Mouse (Mus musculus) heart, embryonic 16.5 days (tissue): ENCODE measurements around the gene Erich4. TPM values are rescaled to one million over a fixed set of nuclear protein-coding genes. Genes with fewer than 3 reads are reported as not detected.

Source experiments
- ATAC-seq: fragments of 200-750 bp; cut with Nextera tagmentation; replicated peaks from 2 replicates; pipeline ENCODE4 v1.8.0; 2017; ENCODE audit warnings: moderate number of reproducible peaks; ENCODE audit not compliant: insufficient read depth, low FRiP score; ENCODE audit errors: extremely low read depth
- H3K27ac ChIP-seq: fragments of 300-500 bp; sonication (generic); 2 replicates; pipeline ENCODE4 v1.5.1; 2014; ENCODE audit warnings: mild to moderate bottlenecking, low read length, control low read depth, moderate library complexity
- H3K27me3 ChIP-seq: fragments of 300-500 bp; sonication (generic); 2 replicates; pipeline ENCODE4 v1.6.1; 2014; ENCODE audit warnings: low read length, mixed read lengths; ENCODE audit not compliant: control insufficient read depth, insufficient read depth
- H3K36me3 ChIP-seq: fragments of 300-500 bp; sonication (generic); 2 replicates; pipeline ENCODE4 v1.6.1; 2014; ENCODE audit not compliant: control insufficient read depth, insufficient read depth
- H3K4me1 ChIP-seq: fragments of 300-500 bp; sonication (generic); 2 replicates; pipeline ENCODE4 v1.6.1; 2014; ENCODE audit warnings: low read length, mixed read lengths; ENCODE audit not compliant: control insufficient read depth, insufficient read depth
- H3K4me2 ChIP-seq: fragments of 300-500 bp; sonication (generic); 2 replicates; pipeline ENCODE4 v1.6.1; 2014; ENCODE audit warnings: low read depth, mild to moderate bottlenecking, control low read depth, low read length
- H3K4me3 ChIP-seq: fragments of 300-500 bp; sonication (generic); 2 replicates; pipeline ENCODE4 v1.5.1; 2014; ENCODE audit warnings: mild to moderate bottlenecking, control low read depth, low read length
- H3K9ac ChIP-seq: fragments of 300-500 bp; sonication (generic); 2 replicates; pipeline ENCODE4 v1.6.1; 2014; ENCODE audit warnings: low read length, control low read depth
- H3K9me3 ChIP-seq: fragments of 300-500 bp; sonication (generic); replicated peaks from 2 replicates; pipeline ENCODE4 v1.6.1; 2016; ENCODE audit warnings: low read length; ENCODE audit not compliant: control insufficient read depth
- WGBS: fragments of 180-500 bp; shearing (Covaris S2); extraction: QIAGEN DNeasy Blood & Tissue Kit; methylation state at CpG from one replicate; pipeline ENCODE4 v1.1.7; 2014; 5-methylcytosine and 5-hydroxymethylcytosine counted together
- polyA plus RNA-seq: library from polyadenylated mRNA; unstranded; fragments of >200 nt; fragmentation: Nextera tagmentation; extraction: Ambion mirVana; gene quantifications from 2 replicates; pipeline ENCODE4 v1.2.1, GENCODE M21; 2015

Erich4 gene
- polyA plus RNA-seq, result 0.21 TPM in 1 of 2 replicates, not detected in the other

GRCm38 (mm10) chr7:25615706-25616011, at the start of gene Erich4:
Gene Erich4, minus strand, starts transcription at chr7:25615892.
- H3K9ac ChIP-seq, result no peak within 1 kb of the TSS
- 70% methylated on average over 5 of the region's 5 CpGs for WGBS
- no peak for ATAC-seq
- no peak within 1 kb of the TSS for H3K4me3 ChIP-seq
- no peak within 1 kb of the TSS for H3K27ac ChIP-seq
- no peaks in the 10 kb centered on the region for H3K36me3 ChIP-seq
- no peaks in the 10 kb centered on the region for H3K27me3 ChIP-seq
- H3K4me2 ChIP-seq, result no peak within 1 kb of the TSS
- no peaks in the 10 kb centered on the region for H3K9me3 ChIP-seq
- H3K4me1 ChIP-seq, result peaks cover 10% of the 10 kb centered on the region; the same call in 1 of the 2 replicates

DNA sequence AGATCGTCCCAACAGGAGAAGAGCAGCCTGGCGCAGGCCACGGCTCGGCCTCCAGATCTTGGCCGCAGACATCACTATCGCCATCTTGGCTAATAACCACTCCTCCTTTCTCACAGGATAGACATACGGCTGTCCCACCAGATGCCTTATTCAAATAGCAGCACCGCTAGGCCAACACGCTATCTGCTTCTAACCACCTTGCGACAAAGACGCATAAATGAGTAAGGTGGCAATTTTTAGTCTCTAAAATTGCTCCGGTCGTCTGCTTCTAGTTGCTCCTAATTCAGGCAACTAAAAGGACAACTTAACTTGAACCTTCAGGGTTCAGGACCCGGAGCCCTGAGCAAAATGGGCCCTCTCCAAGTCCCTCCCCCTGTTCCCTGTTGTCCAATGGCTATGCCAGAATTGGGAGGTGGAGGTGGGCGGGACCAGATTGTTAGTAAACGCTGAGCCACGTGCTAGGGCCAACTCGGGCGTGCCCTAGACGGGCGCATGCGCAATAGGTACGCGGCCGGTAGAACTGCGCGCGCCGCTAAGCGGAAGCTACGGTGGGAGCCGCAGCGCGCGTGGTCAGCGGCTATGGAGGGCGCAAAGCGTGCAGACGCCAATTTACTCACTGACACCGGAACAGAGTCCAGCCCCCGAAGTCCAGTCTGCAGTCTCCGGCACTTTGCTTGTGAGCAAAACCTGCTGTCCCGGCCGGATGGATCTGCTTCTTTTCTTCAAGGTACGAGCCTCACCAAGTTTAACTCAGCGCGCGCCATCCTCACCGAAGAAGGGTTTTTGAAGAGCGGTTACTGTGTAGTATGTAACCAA, 43.2 kb upstream of the Erich4 start, which contains the start of the genes Bckdha and Exosc5:
TSS of gene Bckdha (minus strand) at position 325 of the 816 bp plus-strand sequence.
TSS of gene Exosc5 (plus strand) at position 508 of the 816 bp plus-strand sequence.
- H3K27ac ChIP-seq, result peak within 1 kb of the TSS; percentile 75
- peaks cover 16% of the 10 kb centered on the region for H3K4me1 ChIP-seq
- WGBS, result under 1% methylated on average over 50 of the region's 50 CpGs
- H3K4me2 ChIP-seq, result peak within 1 kb of the TSS; percentile 94
- H3K4me3 ChIP-seq, result peak within 1 kb of the TSS; percentile 67
- ATAC-seq, result peak; percentile 99
- H3K36me3 ChIP-seq, result no peaks in the 10 kb centered on the region; the same call in 1 of the 2 replicates
- H3K27me3 ChIP-seq, result no peaks in the 10 kb centered on the region
- no peaks in the 10 kb centered on the region for H3K9me3 ChIP-seq
- peak within 1 kb of the TSS; percentile 81 for H3K9ac ChIP-seq

DNA sequence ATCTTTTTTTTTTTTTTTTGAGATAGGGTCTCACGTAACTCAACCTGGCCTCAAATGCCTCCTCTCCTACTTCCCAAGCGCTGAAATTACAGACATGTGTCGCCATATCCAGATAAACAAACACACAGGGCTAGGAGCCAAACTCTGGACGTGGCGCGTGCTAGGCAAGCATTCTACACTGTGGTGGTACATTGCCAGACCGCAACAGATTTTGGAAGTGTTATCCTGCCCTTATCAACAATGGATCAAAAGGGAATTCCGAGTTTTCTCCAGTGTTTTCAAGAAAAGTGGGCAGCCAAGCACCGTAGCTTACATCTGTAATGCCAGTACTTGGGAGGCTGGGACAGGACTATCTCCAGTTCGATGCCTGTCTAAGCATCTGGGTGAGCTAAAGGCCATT, 42.1 kb upstream of the Erich4 start:
- Histone ChIP-seq H3K4me2 (peak overlapping the region; percentile 79), H3K9me3 (no peaks in the 10 kb centered on the region), H3K4me3 (peak overlapping the region; percentile 67), H3K27ac (no peak overlapping the region), H3K36me3 (no peaks in the 10 kb centered on the region; the same call in 1 of the 2 replicates), H3K9ac (peak overlapping the region; percentile 69), H3K27me3 (no peaks in the 10 kb centered on the region), H3K4me1 (peaks cover 16% of the 10 kb centered on the region)
- ATAC-seq, result no peak
- 31% methylated on average over 10 of the region's 10 CpGs for WGBS

DNA sequence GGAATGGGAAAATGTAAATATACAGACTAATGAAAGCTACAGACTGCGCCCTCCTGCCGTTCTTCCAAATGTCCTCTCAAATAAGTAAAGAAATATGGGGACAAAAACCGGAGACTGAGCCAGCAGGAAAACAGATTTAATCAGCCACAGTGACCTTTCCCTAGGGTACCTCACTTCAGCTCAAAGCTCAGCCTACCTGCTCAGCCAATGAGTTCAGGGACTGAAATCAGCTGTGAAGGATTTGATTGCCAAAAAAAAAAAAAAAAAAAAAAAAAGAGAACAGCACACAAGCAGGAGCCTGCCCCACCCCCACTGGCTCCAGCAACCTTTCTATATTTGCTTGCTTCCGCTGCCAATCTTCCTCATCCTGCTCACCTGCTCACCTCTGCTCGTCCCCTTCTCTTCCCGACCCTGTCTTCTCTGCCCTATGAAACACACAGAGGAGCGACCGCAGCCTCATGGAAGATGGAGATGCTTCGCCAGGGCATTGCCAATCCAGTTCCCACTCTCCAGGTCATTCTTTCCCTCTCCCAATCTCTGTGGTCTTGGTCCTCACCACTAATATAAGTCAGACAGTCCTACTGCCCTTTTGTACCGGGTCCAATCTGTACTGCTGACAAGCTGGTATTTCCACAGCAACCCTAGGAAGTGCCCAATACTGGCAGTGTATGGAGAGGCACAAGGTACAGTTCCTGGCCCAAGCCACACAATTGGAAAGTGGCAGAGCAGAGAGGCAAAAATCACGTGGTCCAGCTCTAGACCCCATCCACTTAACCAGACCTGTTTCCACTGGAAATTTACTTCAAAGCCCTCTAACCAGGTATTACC, 40.1 kb upstream of the Erich4 start:
- Histone ChIP-seq H3K36me3 (no peaks in the 10 kb centered on the region), H3K4me2 (no peak overlapping the region), H3K9me3 (no peaks in the 10 kb centered on the region), H3K27me3 (no peaks in the 10 kb centered on the region), H3K4me3 (no peak overlapping the region), H3K9ac (no peak overlapping the region), H3K27ac (no peak overlapping the region), H3K4me1 (peaks cover 16% of the 10 kb centered on the region)
- no peak for ATAC-seq
- WGBS, result 69% methylated on average over 11 of the region's 11 CpGs

DNA sequence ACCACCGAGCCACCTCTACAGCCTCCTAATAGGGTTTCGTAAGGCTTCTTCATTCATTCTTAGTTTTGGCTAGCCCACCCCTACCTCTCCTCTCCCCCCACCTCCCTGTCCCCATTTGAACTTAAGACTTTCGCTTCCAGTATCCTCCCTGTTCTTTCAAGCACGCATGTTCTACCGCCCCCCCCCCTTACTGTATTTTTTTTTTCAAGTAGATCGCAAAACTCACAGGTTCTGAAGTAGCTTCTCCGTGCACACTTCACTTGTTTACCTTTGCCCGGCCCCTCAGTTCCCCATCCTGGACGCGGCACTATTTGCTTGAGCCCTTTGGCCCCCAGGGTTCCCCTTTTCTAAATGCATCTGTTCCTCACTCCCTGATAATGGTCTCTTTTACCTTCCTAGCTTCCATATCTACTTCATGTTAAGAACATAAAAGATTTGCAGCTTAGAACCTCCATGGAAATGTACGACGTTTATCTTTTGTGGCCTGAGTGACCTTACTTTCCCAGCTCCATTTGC, 36.6 kb upstream of the Erich4 start:
- ATAC-seq, result no peak
- Histone ChIP-seq H3K9me3 (no peaks in the 10 kb centered on the region), H3K4me3 (no peak overlapping the region), H3K36me3 (no peaks in the 10 kb centered on the region), H3K9ac (no peak overlapping the region), H3K4me2 (no peak overlapping the region), H3K27me3 (no peaks in the 10 kb centered on the region), H3K27ac (no peak overlapping the region), H3K4me1 (peaks cover under 1% of the 10 kb centered on the region; the same call in 1 of the 2 replicates)
- WGBS, result 80% methylated on average over 12 of the region's 12 CpGs

DNA sequence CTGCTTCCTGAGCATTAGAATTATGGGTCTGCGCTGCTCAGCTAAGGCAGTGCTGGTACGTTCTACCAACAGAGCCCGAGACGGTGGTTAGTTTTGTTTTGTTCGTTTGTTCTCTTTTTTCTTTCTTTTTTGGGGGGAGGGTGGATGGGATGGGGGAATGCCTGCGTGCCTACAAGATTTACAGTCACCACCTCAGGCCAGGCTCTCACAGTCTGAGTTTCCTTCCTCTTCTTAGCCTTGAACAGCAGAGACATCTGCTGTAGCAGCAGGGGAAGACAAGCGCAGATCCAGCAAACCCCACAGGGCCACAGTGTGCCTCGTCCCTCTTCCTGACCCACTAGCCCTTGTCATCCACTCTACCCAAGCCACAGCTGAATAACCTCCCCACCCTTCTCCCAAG, 35.6 kb upstream of the Erich4 start:
- H3K36me3 ChIP-seq, result no peaks in the 10 kb centered on the region
- WGBS, result 85% methylated on average over 8 of the region's 8 CpGs
- no peak overlapping the region for H3K4me2 ChIP-seq
- H3K27me3 ChIP-seq, result no peaks in the 10 kb centered on the region
- H3K9me3 ChIP-seq, result no peaks in the 10 kb centered on the region
- no peak for ATAC-seq
- no peak overlapping the region for H3K4me3 ChIP-seq
- no peaks in the 10 kb centered on the region for H3K4me1 ChIP-seq
- no peak overlapping the region for H3K9ac ChIP-seq
- no peak overlapping the region for H3K27ac ChIP-seq

DNA sequence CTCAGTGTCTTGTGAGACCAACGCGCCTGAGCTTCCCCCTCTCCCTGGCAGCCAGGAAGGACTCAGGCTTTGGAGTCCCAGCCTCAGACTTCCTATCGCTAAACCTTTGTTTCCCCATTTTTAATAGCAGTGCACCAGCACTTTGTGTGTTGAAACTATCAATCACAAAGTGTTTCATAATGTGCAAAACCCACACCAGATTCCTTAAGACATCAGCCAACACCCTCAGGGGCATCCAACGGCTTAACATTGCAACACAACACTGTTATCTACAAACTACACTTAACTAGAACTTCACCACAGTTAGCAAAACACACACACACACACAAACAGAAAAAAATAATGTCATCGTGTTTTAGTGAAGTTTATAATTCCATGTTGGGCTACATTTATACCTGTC, 34.1 kb upstream of the Erich4 start:
- Histone ChIP-seq H3K27ac (no peak overlapping the region), H3K27me3 (no peaks in the 10 kb centered on the region), H3K9ac (no peak overlapping the region), H3K36me3 (no peaks in the 10 kb centered on the region), H3K4me2 (no peak overlapping the region), H3K4me3 (no peak overlapping the region), H3K4me1 (no peaks in the 10 kb centered on the region), H3K9me3 (no peaks in the 10 kb centered on the region)
- ATAC-seq, result no peak
- 62% methylated on average over 5 of the region's 5 CpGs for WGBS

DNA sequence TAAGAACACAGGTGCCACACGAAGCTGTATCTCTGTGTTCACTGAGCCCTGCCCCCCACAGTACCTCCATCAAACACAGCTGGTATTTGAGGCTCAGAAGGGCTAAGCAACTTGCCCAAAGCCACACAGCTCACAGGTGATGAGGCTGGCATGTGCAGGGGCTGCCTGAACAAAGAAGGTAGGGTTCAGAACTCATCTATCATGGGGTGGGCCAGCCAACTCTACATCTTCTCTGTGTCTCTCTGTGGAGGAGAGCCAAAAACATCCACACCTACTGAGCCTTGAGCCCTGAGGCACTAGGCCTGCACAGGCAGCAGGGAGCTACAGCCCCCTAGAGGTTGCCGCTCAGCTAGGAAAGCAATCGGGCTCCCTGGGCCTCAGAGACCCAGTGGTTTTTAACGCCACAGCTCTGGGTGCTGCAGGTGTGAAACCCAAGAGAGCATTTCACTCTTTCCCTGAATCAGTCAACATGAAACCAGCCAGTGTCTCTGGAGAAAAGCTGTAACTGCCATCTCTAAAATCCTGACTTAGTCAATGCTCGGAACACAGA, 32.0 kb upstream of the Erich4 start:
- Histone ChIP-seq H3K27ac (peak overlapping the region; percentile 62; the same call in 1 of the 2 replicates), H3K9ac (no peak overlapping the region), H3K36me3 (no peaks in the 10 kb centered on the region), H3K27me3 (no peaks in the 10 kb centered on the region), H3K4me2 (no peak overlapping the region), H3K4me3 (no peak overlapping the region), H3K4me1 (peaks cover 3% of the 10 kb centered on the region; the same call in 1 of the 2 replicates), H3K9me3 (no peaks in the 10 kb centered on the region)
- ATAC-seq, result peak; percentile 59
- WGBS, result 48% methylated on average over 5 of the region's 5 CpGs
